26 mouse cellular contexts compared by ENCODE assay signal in genomic region chr15:12626166-12626565, GRCm38 (mm10).
DNase-seq lines count a peak whose midpoint lies in the region; ATAC-seq and TF ChIP-seq lines count a peak whose summit lies in the region.
"Had no signal": no experiment of that assay in that cellular context is flagged by ENCODE, and none has a peak within 500 bp of the region (broad histone marks: within the 10 kb centered on the region; RNA-seq: fewer than 3 reads in every experiment).

No protein-coding gene starts in this region.

- no peak for TF ChIP-seq POLR2A in lung, adult 2 months (IDR thresholded peaks at IDR 0.05; ENCODE audit: borderline replicate concordance, extremely low read depth, low read depth, low read length)

- H3K4me2 ChIP-seq in forebrain, embryonic 11.5 days (ENCODE audit: low read depth, low read length, severe bottlenecking): no peak overlapping the region
- H3K4me2 ChIP-seq in forebrain, embryonic 13.5 days: no peak overlapping the region
- H3K4me2 ChIP-seq in hindbrain, embryonic 11.5 days (replicated peaks; ENCODE audit: low read depth, low read length): no peak overlapping the region
- no peak overlapping the region for H3K4me2 ChIP-seq in hindbrain, embryonic 13.5 days
- no peak overlapping the region for H3K4me2 ChIP-seq in neural tube, embryonic 11.5 days (ENCODE audit: low read depth)
- H3K4me2 ChIP-seq: embryonic facial prominence, embryonic 12.5 days; heart, embryonic 11.5 days; hindbrain, embryonic 12.5 days had no signal

- ATAC-seq in forebrain, embryonic 11.5 days (replicated peaks; ENCODE audit: low FRiP score): no peak
- no peak for ATAC-seq in forebrain, embryonic 13.5 days
- peak; percentile 26; the same call in 1 of the 2 replicates for ATAC-seq in hindbrain, embryonic 11.5 days (ENCODE audit: low FRiP score)
- no peak for ATAC-seq in hindbrain, embryonic 13.5 days (ENCODE audit: low FRiP score)
- ATAC-seq in neural tube, embryonic 11.5 days (ENCODE audit: insufficient read depth, low FRiP score, low TSS enrichment): no peak
- ATAC-seq: forebrain, embryonic 14.5 days; forebrain, postnatal 0 days; intestine, postnatal 0 days; Patski had no signal

- no peak overlapping the region for H3K9ac ChIP-seq in forebrain, embryonic 11.5 days (ENCODE audit: low read length)
- H3K9ac ChIP-seq in forebrain, embryonic 13.5 days: no peak overlapping the region
- H3K9ac ChIP-seq in hindbrain, embryonic 11.5 days (ENCODE audit: low read depth, low read length): no peak overlapping the region
- no peak overlapping the region for H3K9ac ChIP-seq in hindbrain, embryonic 13.5 days
- no peak overlapping the region for H3K9ac ChIP-seq in neural tube, embryonic 11.5 days (ENCODE audit: low read length)
- H3K9ac ChIP-seq: embryonic facial prominence, embryonic 12.5 days; forebrain, postnatal 0 days; hindbrain, embryonic 12.5 days had no signal

- no peak overlapping the region for H3K4me3 ChIP-seq in forebrain, embryonic 11.5 days (ENCODE audit: low read depth, low read length)
- no peak overlapping the region for H3K4me3 ChIP-seq in forebrain, embryonic 13.5 days
- no peak overlapping the region for H3K4me3 ChIP-seq in hindbrain, embryonic 11.5 days (ENCODE audit: low read depth, low read length)
- no peak overlapping the region for H3K4me3 ChIP-seq in hindbrain, embryonic 13.5 days
- no peak overlapping the region for H3K4me3 ChIP-seq in neural tube, embryonic 11.5 days (ENCODE audit: low read depth, low read length)
- no peak overlapping the region for H3K4me3 ChIP-seq in lung, adult 2 months (replicated peaks; ENCODE audit: extremely low read depth, low read depth, low read length)
- H3K4me3 ChIP-seq: embryonic facial prominence, embryonic 12.5 days; erythroblast, embryonic 14.5 days; gastrocnemius, adult 2 months; hindbrain, embryonic 12.5 days had no signal

- no peaks in the 10 kb centered on the region for H3K27me3 ChIP-seq in forebrain, embryonic 11.5 days (ENCODE audit: control insufficient read depth, insufficient read depth, low read length)
- H3K27me3 ChIP-seq in forebrain, embryonic 13.5 days: no peaks in the 10 kb centered on the region
- no peaks in the 10 kb centered on the region for H3K27me3 ChIP-seq in hindbrain, embryonic 11.5 days (ENCODE audit: control insufficient read depth, insufficient read depth, low read length)
- no peaks in the 10 kb centered on the region for H3K27me3 ChIP-seq in hindbrain, embryonic 13.5 days
- H3K27me3 ChIP-seq in neural tube, embryonic 11.5 days (ENCODE audit: control insufficient read depth, insufficient read depth, low read length): no peaks in the 10 kb centered on the region
- H3K27me3 ChIP-seq: CH12.LX; embryonic facial prominence, embryonic 12.5 days; hindbrain, embryonic 12.5 days had no signal

- H3K4me1 ChIP-seq in forebrain, embryonic 11.5 days (replicated peaks; ENCODE audit: control insufficient read depth, insufficient read depth, low read length): no peaks in the 10 kb centered on the region
- H3K4me1 ChIP-seq in forebrain, embryonic 13.5 days: no peaks in the 10 kb centered on the region
- no peaks in the 10 kb centered on the region; the same call in 1 of the 2 replicates for H3K4me1 ChIP-seq in hindbrain, embryonic 11.5 days (replicated peaks; ENCODE audit: control insufficient read depth, insufficient read depth, low read length)
- peaks cover 28% of the 10 kb centered on the region for H3K4me1 ChIP-seq in hindbrain, embryonic 13.5 days (replicated peaks)
- H3K4me1 ChIP-seq in neural tube, embryonic 11.5 days (ENCODE audit: control insufficient read depth, insufficient read depth, low read length): 0 out of 2 replicates have a peak, but pooled peaks cover 4% of the 10 kb centered on the region
- no peaks in the 10 kb centered on the region for H3K4me1 ChIP-seq in lung, adult 2 months (ENCODE audit: control insufficient read depth, insufficient read depth, low read length)

- TF ChIP-seq CTCF in lung, adult 2 months (IDR thresholded peaks at IDR 0.05; ENCODE audit: insufficient read depth, low read length): no peak

- no peaks in the 10 kb centered on the region for H3K9me3 ChIP-seq in forebrain, embryonic 11.5 days (ENCODE audit: control insufficient read depth, low read length)
- no peaks in the 10 kb centered on the region for H3K9me3 ChIP-seq in forebrain, embryonic 13.5 days (replicated peaks)
- H3K9me3 ChIP-seq in hindbrain, embryonic 11.5 days (ENCODE audit: control insufficient read depth, low read length): no peaks in the 10 kb centered on the region
- H3K9me3 ChIP-seq in hindbrain, embryonic 13.5 days: no peaks in the 10 kb centered on the region
- H3K9me3 ChIP-seq in neural tube, embryonic 11.5 days (ENCODE audit: control insufficient read depth, low read length): no peaks in the 10 kb centered on the region
- H3K9me3 ChIP-seq: embryonic facial prominence, embryonic 12.5 days; G1E; hindbrain, embryonic 12.5 days had no signal

- H3K36me3 ChIP-seq in forebrain, embryonic 11.5 days (ENCODE audit: control insufficient read depth, insufficient read depth, low read length): no peaks in the 10 kb centered on the region
- no peaks in the 10 kb centered on the region for H3K36me3 ChIP-seq in forebrain, embryonic 13.5 days (ENCODE audit: poor library complexity, severe bottlenecking)
- H3K36me3 ChIP-seq in hindbrain, embryonic 11.5 days (ENCODE audit: control insufficient read depth, insufficient read depth, low read length): no peaks in the 10 kb centered on the region
- H3K36me3 ChIP-seq in hindbrain, embryonic 13.5 days: no peaks in the 10 kb centered on the region
- H3K36me3 ChIP-seq in neural tube, embryonic 11.5 days (ENCODE audit: control insufficient read depth, insufficient read depth, low read length): no peaks in the 10 kb centered on the region
- H3K36me3 ChIP-seq: embryonic facial prominence, embryonic 12.5 days; G1E; hindbrain, embryonic 12.5 days had no signal

- 89% methylated on average over 8 of the region's 8 CpGs for WGBS in forebrain, embryonic 11.5 days
- WGBS in forebrain, embryonic 13.5 days: 87% methylated on average over 8 of the region's 8 CpGs
- 74% methylated on average over 8 of the region's 8 CpGs for WGBS in hindbrain, embryonic 11.5 days
- 57% methylated on average over 8 of the region's 8 CpGs for WGBS in hindbrain, embryonic 13.5 days
- WGBS in neural tube, embryonic 11.5 days: 71% methylated on average over 8 of the region's 8 CpGs
- WGBS in lung, adult 2 months: 55% methylated on average over 8 of the region's 8 CpGs

- DNase-seq in forebrain, embryonic 11.5 days (ENCODE audit: low spot score): peak; percentile 22
- no peak for DNase-seq in hindbrain, embryonic 11.5 days (ENCODE audit: low spot score)
- no peak for DNase-seq in neural tube, embryonic 11.5 days (ENCODE audit: low spot score)
- no peak for DNase-seq in neural tube, embryonic 10.5 days (ENCODE audit: extremely low spot score, low spot score)
- no peak for DNase-seq in lung, adult 2 months
- DNase-seq: adrenal gland, postnatal 10 days; adrenal gland, postnatal 36 days; B cell, adult 2 months; cerebellum, adult 18-20 months; cerebellum, adult 9-10 months; cerebellum, postnatal 14 days; forebrain, postnatal 0 days; gastrocnemius, adult 2 months; gastrocnemius, postnatal 14 days; heart, adult 18-20 months had no signal

- H3K27ac ChIP-seq in forebrain, embryonic 11.5 days (ENCODE audit: low read depth, low read length): no peak overlapping the region
- no peak overlapping the region for H3K27ac ChIP-seq in forebrain, embryonic 13.5 days
- H3K27ac ChIP-seq in hindbrain, embryonic 11.5 days (ENCODE audit: low read depth, low read length): no peak overlapping the region
- H3K27ac ChIP-seq in hindbrain, embryonic 13.5 days: no peak overlapping the region
- peak overlapping the region; percentile 29; the same call in 1 of the 2 replicates for H3K27ac ChIP-seq in neural tube, embryonic 11.5 days (ENCODE audit: low read depth, low read length)
- H3K27ac ChIP-seq: embryonic facial prominence, embryonic 12.5 days; gastrocnemius, adult 2 months; hindbrain, embryonic 12.5 days had no signal
